Mouse (Mus musculus): ENCODE results near the gene Pak7.

The Pak7 gene

DNA sequence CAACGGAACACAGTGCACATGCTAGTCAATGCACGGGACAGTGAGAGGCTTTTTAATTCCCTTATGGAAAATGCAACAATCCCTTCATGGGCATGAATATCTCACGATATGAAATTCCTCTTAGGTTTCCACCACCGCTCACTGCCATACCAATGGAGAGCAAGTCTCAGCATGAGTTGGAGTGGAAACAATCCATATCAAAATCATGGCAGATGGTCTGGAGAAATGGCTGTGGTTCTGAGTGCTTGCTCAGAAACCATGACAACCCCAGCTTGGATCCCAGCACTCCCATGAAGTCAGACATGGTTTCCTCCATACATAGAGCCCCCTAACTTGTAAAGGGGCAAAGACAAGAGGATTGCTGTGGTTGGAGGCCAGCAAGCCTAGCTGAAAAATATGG is 339.3 kb downstream of the Pak7 start:
- DNase-seq (ENCODE audit: low read depth, low spot score): no peak

All from mesoderm, embryonic 11.5 days (tissue).